Mouse (Mus musculus) regulatory T cell (primary cell): ENCODE results near the gene Bcorl1.

Experiments used
- in situ Hi-C: fragments of 300-600 bp; cut with MboI, MseI; formaldehyde crosslinking; loops from one replicate; pipeline ENCODE4 v1.15.1; 2025; ENCODE audit warnings: high pct_unique_total_duplicates

Bcorl1 gene

GRCm38 (mm10) chrX:48341141-48341540, at the start of gene Bcorl1:
Gene Bcorl1 (plus strand): TSS chrX:48341358.
- in situ Hi-C loops: loop anchor here (5.0 kb wide), 1 partner anchor 64 kb away; no protein-coding TSS in a partner anchor

DNA sequence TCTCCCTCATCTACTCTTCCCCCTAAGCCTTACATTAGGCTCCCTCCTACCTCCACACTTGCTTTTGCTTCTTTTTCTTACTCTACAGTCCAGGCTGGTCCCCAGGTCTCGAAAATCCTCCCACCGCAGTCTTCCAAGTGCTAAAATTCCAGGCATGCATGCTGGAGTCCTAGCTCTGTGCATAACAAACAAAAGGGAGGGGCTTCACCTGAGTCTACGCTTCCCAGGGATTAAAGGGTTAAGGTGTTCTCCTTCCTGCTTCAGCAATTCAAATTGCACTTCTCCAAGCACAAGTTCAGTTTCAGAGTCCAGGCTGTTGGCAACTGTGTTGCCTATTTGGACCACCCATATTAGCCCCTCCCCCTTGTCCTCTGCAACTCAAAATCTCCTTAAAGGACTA, 49.7 kb upstream of the Bcorl1 start:
- in situ Hi-C loops: no loop called here

DNA sequence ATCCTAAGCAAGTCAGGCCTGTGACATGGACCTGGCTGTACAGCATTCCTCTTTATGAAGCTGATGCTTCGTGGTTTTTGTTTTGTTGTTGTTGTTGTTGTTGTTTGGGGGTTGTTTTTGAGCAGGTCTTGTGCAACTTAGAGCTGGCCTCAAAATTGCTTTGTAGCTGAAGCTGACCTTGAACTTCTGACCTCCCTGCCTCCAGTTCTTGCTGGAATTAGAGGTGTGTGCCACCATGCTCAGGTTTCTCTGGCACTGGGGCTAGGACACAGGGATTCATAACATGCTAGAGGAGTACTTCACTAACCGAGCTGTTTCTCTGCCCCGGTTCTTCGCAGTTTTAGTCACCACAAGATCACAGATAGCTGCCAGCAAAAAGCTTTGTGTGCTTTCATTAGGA, 35.8 kb upstream of the Bcorl1 start:
- in situ Hi-C loops: no loop called here

DNA sequence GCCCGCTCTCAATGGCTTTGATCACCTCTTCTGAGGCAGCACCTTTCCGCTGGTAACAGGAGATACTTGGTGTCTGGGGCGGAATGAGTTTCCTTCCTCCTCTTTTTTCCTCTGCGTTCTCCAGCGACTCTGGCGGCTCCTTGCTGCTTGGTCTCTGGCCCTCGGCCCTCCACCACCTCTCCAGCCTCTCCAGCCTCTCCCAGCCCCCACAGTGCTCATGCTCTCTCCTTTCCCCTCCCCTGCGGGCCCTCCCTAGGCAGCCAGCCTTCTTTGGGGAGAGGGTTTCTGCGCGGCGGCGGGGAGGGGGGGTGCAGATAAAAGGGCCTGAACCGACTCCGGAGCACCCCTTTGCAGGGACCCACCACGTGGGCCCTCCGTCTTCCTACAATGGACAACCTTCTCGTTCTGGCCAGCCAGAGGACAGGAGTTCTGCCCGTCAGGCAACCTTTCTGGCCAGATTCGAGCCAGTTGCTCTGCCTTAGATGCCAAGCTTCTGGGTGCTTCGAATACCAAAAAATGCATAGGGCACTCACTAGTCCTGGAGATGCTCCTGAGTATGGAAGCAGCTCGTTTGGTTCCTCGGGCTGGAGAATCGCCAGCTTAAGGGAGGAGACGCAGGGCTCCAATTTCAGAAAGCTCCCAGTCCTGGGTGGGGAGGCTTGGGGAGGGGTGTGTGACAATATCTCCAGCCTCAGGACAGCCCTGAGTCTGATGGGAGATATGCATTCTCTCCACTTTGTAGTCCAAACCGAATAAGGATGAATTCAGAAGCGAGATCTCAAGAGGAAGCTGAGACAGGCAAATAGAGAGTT, 30.2 kb upstream of the Bcorl1 start:
- in situ Hi-C loops: no loop called here

GRCm38 (mm10) chrX:48311727-48312126, 29.4 kb upstream of the Bcorl1 start:
- in situ Hi-C loops: no loop called here

DNA sequence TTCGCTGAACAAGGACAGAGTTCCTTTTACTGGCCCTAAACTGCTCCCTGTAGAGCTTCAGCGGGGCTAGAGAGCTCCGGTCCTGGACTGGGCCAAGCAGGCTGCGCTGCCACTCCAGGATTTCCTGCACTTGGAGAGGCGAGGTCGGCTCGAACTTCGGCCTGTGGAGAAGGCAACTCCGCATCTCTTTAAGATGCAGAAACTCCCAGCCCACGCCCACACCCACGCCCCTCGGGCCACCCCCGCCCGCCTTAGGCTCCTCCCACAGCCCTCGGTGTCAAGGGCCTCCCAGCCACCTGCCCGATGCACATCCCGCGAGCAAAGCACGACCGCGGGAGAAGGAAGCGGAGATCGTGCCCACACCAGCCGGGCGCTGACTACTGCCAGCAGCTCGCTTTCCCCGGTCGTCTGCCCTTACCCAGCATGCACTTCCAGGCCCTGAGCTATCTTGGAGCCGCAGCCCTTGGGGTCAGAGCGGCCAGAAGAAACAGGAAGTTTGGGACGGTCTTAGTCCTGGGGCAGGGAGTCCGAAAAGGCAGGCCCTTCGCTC, 26.6 kb upstream of the Bcorl1 start:
- in situ Hi-C loops: no loop called here

DNA sequence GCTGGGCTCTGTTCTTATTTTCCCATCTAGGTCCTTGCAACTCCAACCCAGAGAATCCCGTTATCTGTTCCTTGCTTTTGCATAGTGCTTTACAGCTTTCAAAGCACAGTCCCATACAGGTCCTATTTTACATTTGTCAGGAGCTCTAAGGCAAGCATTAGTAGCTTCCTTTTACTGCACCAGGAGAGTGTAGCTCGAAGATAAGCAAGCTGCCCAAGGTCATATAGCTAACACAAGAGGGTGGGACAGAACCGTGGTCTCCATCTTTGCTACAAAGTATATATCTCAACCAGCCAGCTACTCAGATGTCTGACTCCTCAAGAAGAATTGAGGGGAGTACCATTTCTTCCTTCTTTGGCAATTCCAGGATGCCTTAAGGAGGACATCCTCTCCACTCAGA, 23.7 kb upstream of the Bcorl1 start:
- in situ Hi-C loops: no loop called here

GRCm38 (mm10) chrX:48318194-48318593, 23.0 kb upstream of the Bcorl1 start:
- in situ Hi-C loops: no loop called here

GRCm38 (mm10) chrX:48340441-48341049, 613 bp upstream of the Bcorl1 start:
- in situ Hi-C loops: loop anchor here (5.0 kb wide), 1 partner anchor 63 kb away; no protein-coding TSS in a partner anchor

GRCm38 (mm10) chrX:48341621-48342161, 533 bp downstream of the Bcorl1 start:
- in situ Hi-C loops: loop anchor here (5.0 kb wide), 1 partner anchor 64 kb away; no protein-coding TSS in a partner anchor

DNA sequence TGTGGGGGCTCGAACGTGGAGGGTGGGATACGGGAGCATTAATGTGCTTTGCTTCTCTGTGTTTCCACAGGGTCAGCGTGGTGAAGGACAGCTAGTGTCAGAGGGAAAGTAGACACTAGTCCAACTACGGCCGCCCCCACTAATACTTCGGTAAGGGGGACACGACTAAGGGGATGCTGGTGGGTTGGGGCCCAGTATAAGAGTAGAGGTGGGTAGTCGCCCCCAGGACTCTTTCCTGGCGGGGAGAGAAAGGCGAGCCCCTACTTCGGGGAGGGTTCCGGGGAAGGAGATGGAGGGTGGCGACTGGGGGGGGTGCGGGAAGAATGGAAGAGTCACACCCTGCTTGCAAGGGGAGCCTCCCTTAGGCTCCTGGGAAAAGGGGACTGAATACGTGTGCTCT, 1.6 kb downstream of the Bcorl1 start:
- in situ Hi-C loops: loop anchor here (5.0 kb wide), 1 partner anchor 65 kb away; no protein-coding TSS in a partner anchor

- in situ Hi-C loops: loop anchor here (5.0 kb wide), 1 partner anchor 66 kb away; no protein-coding TSS in a partner anchor
Observed at GRCm38 (mm10) chrX:48343461-48343952, 2.3 kb downstream of the Bcorl1 start.

- in situ Hi-C loops: loop anchor here (5.0 kb wide), 1 partner anchor 67 kb away; no protein-coding TSS in a partner anchor
Observed at GRCm38 (mm10) chrX:48343966-48344642, 2.9 kb downstream of the Bcorl1 start.

DNA sequence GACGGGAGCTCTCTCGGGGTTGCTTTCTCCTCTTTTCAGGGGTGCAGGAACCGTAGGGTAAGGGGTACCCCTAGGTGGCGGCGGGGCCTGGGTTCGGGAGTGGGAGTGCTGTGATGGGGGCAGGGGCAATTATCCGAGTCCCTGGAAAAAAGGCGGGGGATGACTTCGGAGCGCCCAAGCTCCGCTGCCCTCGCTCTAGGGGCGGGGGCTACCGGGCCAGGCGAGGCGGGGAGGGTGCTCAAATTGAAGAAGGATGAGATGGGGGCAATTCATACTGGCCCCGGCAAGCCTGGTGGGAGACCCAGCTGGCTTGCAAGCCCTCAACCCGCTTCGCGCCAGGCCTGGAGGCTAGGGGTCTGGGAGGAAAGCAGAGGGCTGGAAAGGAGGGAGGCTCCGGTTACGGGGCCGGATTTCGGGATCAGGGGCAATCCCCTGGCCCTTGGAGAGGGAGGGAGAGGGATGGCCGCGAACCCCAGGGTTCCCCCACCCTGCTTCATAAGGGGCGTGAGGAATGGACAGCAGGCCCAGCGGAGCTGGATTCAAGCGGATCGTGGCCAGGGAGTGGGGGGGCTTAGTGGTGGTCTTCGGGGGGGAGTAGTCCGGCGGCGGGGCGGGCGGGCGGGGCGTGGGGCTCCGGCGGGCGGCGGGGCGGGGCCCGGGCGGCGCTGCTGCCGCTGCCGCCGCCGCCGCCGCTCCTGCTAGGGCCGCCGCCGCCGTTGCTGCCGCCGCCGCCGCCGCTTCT, 3.7 kb downstream of the Bcorl1 start:
- in situ Hi-C loops: loop anchor here (5.0 kb wide), 2 partner anchors 57 to 68 kb away; no protein-coding TSS in a partner anchor

GRCm38 (mm10) chrX:48345385-48345932, 4.3 kb downstream of the Bcorl1 start:
- in situ Hi-C loops: loop anchor here (5.0 kb wide), 1 partner anchor 57 kb away; no protein-coding TSS in a partner anchor

GRCm38 (mm10) chrX:48355346-48355745, 14.2 kb downstream of the Bcorl1 start:
- in situ Hi-C loops: no loop called here

DNA sequence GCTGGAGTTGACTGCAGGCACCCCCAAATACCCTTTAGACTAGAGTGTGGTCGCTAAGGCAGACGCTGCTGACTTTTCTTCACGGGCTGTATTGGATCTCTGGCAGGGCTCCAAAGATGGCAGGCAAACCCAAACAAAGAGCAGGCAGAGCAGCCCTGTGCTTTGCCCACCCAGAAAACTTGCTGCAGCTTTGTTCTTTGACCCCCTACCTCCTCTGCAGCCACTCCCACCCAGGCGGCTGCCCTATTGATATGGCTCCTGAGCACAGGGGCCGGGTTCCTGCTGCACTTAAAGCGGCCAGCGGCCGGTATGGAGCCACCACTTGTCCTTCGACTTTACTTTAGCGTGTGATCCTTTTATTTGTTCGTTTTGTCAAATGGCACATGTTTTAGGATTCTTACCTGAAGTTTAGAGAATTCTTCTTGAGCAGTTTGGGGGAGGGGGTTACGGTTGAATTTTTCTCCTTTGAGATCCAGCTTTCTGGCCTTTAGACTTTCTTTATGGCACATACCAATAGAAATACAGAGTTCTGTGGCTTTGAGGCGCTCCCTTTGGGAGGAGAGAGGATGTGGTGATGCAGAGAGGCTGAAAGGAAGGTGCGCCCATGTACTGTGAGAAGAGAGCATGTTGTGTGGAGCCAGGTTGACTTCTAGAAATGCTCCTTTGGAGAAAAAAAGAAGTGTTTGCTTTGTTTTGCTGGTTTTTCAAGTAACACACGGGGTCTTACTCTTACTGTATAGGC, 24.8 kb downstream of the Bcorl1 start:
- in situ Hi-C loops: no loop called here

- in situ Hi-C loops: no loop called here
Observed at GRCm38 (mm10) chrX:48367841-48368240, 26.7 kb downstream of the Bcorl1 start.

DNA sequence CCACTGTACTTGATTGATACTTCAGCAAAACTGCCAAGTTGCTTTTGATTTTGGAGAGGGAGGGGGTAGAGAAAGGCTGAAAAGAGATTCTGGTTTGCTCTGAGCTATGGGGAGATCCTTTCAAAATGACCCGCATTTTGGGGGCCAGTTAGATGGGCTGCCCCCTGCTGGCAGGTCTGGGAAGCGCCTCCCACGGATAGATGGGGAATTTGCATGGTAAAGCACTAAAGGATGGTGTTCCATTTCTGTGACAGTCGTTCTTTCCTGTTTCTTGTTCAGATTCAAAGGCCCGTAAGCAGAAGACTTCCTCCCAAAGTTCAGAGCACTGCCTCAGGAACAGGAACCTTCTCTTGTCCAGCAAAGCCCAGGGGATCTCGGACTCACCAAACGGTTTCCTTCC, 42.5 kb downstream of the Bcorl1 start:
- in situ Hi-C loops: no loop called here

DNA sequence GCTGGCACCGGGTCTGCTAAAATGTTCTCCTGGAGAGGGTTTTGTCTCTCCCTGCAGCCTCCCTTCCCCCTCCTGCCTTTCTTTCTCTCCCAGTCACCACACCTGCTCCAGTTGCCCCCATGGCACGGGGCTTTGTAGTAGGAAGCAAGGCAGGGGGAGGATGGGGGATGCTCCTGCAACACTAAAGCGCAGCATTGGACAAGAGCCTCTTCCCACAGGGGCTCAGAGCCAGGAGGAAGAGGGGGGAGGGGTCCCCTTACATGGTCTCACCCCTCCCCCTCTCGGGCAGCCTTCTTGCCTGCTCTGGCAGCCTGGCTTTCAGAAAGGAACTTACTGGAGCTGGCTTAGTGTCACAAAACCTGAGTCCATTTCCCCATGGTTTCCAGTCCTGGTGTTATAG, 44.8 kb downstream of the Bcorl1 start:
- in situ Hi-C loops: no loop called here
